ENCODE assay signal across 9 mouse cellular contexts in the genomic region with DNA sequence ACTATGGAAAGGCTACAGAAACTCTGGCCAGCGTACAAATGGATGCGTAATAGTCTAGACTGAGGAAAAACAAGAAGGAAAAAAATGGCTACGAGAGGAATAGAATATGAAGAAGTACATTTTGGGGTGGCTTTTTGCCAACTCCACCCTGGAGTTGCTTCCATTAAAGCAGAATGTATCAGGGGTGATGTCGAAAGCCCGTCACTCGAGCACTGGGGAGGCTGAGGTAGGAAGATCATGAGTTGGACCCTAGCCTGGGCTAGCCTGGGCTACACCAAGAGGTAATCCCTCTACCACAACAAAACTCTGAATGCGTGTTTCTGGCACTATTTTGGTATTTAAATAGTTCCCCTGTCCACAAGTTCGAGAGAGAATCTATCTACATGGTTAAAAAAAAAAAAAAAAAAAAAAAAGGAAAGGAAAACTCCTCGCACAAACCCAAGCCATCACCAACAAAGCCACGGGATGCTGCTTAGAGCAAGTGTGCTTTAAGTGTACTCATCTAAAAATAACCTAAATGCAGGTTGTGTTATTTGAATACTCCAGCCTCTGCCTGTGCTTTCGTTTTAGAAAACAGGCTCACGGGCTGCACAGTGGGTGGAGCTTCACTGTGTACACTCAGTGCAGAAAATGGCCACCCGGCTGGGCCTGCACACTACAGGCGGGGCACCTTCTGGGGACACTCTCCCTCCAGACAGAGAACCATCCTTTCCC. TPM values are rescaled to one million over a fixed set of nuclear protein-coding genes. Genes with fewer than 3 reads are reported as not detected.
DNase-seq lines count a peak whose midpoint lies in the region; ATAC-seq and TF ChIP-seq lines count a peak whose summit lies in the region.
"Had no signal": no experiment of that assay in that cellular context is flagged by ENCODE, and none has a peak within 500 bp of the region (broad histone marks: within the 10 kb centered on the region; RNA-seq: fewer than 3 reads in every experiment).

No protein-coding gene starts in this region.

- no peak for TF ChIP-seq CTCF in kidney, adult 2 months (conservative IDR thresholded peaks at IDR 0.05; ENCODE audit: insufficient read depth, insufficient read length, low read depth, low read length)

- 78% methylated on average over 14 of the region's 14 CpGs for WGBS in kidney, adult 2 months

- intact Hi-C loops in gastrocnemius, postnatal 36 days (cut with DNase I): no loop called here

- H3K4me1 ChIP-seq in kidney, adult 2 months (ENCODE audit: control insufficient read depth, insufficient read depth, low read length): peaks cover 13% of the 10 kb centered on the region

- H3K4me3 ChIP-seq in kidney, adult 2 months (ENCODE audit: insufficient read depth, low read depth, low read length): no peak overlapping the region
- H3K4me3 ChIP-seq: limb, embryonic 12.5 days had no signal

- no peak overlapping the region for H3K27ac ChIP-seq in kidney, adult 2 months (ENCODE audit: insufficient read depth, low read depth, low read length)
- H3K27ac ChIP-seq: limb, embryonic 12.5 days had no signal

- no peak for TF ChIP-seq POLR2A in kidney, adult 2 months (IDR thresholded peaks at IDR 0.05; ENCODE audit: low read depth, low read length)

- peak; percentile 69 for ATAC-seq in monocyte, adult 5-6 weeks (replicated peaks; ENCODE audit: insufficient number of reproducible peaks, low FRiP score, low TSS enrichment, poor library complexity, severe bottlenecking)

- H3K27me3 ChIP-seq in kidney, adult 2 months (replicated peaks; ENCODE audit: control insufficient read depth, insufficient read depth, low read length): no peaks in the 10 kb centered on the region
- H3K27me3 ChIP-seq: limb, embryonic 12.5 days had no signal

- DNase-seq in kidney, adult 2 months: peak; percentile 59
- DNase-seq in kidney, adult 8-10 months: no peak
- DNase-seq in MEL-GATA-1-ER (ENCODE audit: extremely low read depth, low read depth): peak; percentile 57
- DNase-seq in gastrocnemius, postnatal 36 days: peak; percentile 47 to 55
- peak; percentile 50 to 81 for DNase-seq in kidney, postnatal 25 days
- DNase-seq in layer of hippocampus, adult 11-12 months (ENCODE audit: low spot score): no peak
- DNase-seq in frontal cortex, postnatal 10 days (ENCODE audit: low spot score in 2 of 2): no peak

- no peaks in the 10 kb centered on the region for H3K36me3 ChIP-seq in kidney, adult 2 months (ENCODE audit: control insufficient read depth, insufficient read depth, low read length)
- H3K36me3 ChIP-seq: limb, embryonic 12.5 days had no signal

RNA-seq across cellular contexts. Expression of a gene that starts 39.7 kb away (rescaled TPM):
- 10.2 and 12.9 TPM in 2 replicates for polyA plus RNA-seq in kidney, adult 2 months (2012; rRNA removed)
- 10 to 100 TPM; 16.7 to 24.2 TPM for total RNA-seq in gastrocnemius, postnatal 36 days (2021)
- 25.0 to 52.6 TPM (median 30.4 TPM) in 3 replicates for total RNA-seq in monocyte, adult 5-6 weeks (2017)

Comparison
In these comparisons a context has a peak if more than half of its experiments do, and no peak if none do; other contexts are left out.
1. DNase-seq: peak in kidney, adult 2 months (single experiment), MEL-GATA-1-ER (single experiment), gastrocnemius, postnatal 36 days (2 of 2) and kidney, postnatal 25 days (2 of 2); none in kidney, adult 8-10 months (0 of 2), layer of hippocampus, adult 11-12 months (single experiment) and frontal cortex, postnatal 10 days (0 of 2).